Mouse (Mus musculus): Measurements from ENCODE around the gene Bcl2. TPM values are rescaled to one million over a fixed set of nuclear protein-coding genes. Genes with fewer than 3 reads are reported as not detected.

The Bcl2 gene
- polyA plus RNA-seq, 1 experiment from 2014 or later: 18.5 TPM

DNA sequence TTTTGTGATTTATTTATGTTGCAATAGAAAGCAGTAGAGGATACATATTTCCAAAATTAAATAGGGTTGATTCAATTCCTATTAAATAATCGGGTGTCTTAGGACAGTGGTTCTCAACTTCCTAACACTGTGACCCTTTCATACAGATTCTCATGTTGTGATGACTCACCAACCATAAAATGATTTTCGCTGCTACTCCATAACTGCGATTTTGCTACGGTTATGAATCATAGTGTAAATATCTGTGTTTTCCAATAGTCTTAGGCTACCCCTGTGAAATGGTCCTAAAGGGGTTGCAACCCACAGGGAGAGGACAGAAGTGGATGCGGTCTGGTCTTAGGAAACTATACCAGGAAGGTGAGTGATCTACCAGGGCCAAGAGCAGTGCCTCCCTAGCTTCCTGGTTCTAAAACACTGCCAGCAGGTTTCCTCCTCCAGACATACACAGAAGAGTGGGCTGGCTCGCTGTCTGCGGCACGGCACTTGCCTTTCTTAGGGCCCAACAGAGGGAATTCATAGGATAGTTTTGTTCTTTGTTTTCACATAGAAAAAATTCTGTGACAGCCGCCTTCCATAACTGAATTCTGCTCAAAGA lies 13.5 kb downstream of the Bcl2 start:
- Histone ChIP-seq H3K4me2 (ENCODE audit: low read depth, low read length) (no peak overlapping the region), H3K36me3 (ENCODE audit: control insufficient read depth, insufficient read depth, low read length) (no peaks in the 10 kb centered on the region), H3K9ac (ENCODE audit: low read length) (no peak overlapping the region), H3K9me3 (ENCODE audit: control insufficient read depth, low read length) (no peaks in the 10 kb centered on the region), H3K4me3 (ENCODE audit: low read length) (no peak overlapping the region), H3K27ac (ENCODE audit: low read length) (no peak overlapping the region), H3K27me3 (ENCODE audit: control insufficient read depth, insufficient read depth, low read depth, low read length) (no peaks in the 10 kb centered on the region), H3K4me1 (replicated peaks; ENCODE audit: control insufficient read depth, insufficient read depth, low read length) (peaks cover 6% of the 10 kb centered on the region; the same call in 1 of the 2 replicates)
- 85% methylated on average over 9 of the region's 9 CpGs for WGBS
- no peak for ATAC-seq (ENCODE audit: low read depth)

DNA sequence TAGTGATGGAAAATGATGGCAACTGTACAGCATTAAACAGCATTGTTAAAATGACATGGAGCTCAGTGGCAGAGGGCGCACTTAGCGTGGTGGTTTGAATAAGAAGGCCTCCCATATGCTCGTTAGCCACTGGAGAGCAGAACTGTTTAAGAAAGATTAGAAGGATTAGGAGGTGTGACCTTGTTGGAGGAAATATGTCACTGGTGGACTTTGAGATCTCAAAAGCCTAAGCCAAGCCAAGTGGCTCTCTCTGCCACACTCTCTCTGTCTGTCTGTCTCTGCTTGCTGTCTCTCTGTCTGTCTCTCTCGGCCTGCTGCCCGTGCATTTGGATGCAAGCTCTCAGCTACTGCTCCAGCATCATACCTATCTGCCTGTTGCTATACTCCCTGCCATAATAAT lies 17.6 kb downstream of the Bcl2 start:
- 82% methylated on average over 5 of the region's 5 CpGs for WGBS
- Histone ChIP-seq H3K4me1 (replicated peaks; ENCODE audit: control insufficient read depth, insufficient read depth, low read length) (no peaks in the 10 kb centered on the region), H3K27ac (ENCODE audit: low read length) (no peak overlapping the region), H3K4me3 (ENCODE audit: low read length) (no peak overlapping the region), H3K9me3 (ENCODE audit: control insufficient read depth, low read length) (no peaks in the 10 kb centered on the region), H3K36me3 (ENCODE audit: control insufficient read depth, insufficient read depth, low read length) (no peaks in the 10 kb centered on the region), H3K9ac (ENCODE audit: low read length) (no peak overlapping the region), H3K4me2 (ENCODE audit: low read depth, low read length) (no peak overlapping the region), H3K27me3 (ENCODE audit: control insufficient read depth, insufficient read depth, low read depth, low read length) (no peaks in the 10 kb centered on the region)
- ATAC-seq (ENCODE audit: low read depth): no peak

GRCm38 (mm10) chr1:106695649-106696048 lies 18.4 kb downstream of the Bcl2 start:
- no peaks in the 10 kb centered on the region for H3K27me3 ChIP-seq (ENCODE audit: control insufficient read depth, insufficient read depth, low read depth, low read length)
- H3K27ac ChIP-seq (ENCODE audit: low read length): no peak overlapping the region
- no peak overlapping the region for H3K4me2 ChIP-seq (ENCODE audit: low read depth, low read length)
- ATAC-seq (ENCODE audit: low read depth): no peak
- 81% methylated on average over 4 of the region's 4 CpGs for WGBS
- no peak overlapping the region for H3K9ac ChIP-seq (ENCODE audit: low read length)
- H3K36me3 ChIP-seq (ENCODE audit: control insufficient read depth, insufficient read depth, low read length): no peaks in the 10 kb centered on the region
- no peaks in the 10 kb centered on the region for H3K9me3 ChIP-seq (ENCODE audit: control insufficient read depth, low read length)
- no peaks in the 10 kb centered on the region for H3K4me1 ChIP-seq (replicated peaks; ENCODE audit: control insufficient read depth, insufficient read depth, low read length)
- H3K4me3 ChIP-seq (ENCODE audit: low read length): no peak overlapping the region

DNA sequence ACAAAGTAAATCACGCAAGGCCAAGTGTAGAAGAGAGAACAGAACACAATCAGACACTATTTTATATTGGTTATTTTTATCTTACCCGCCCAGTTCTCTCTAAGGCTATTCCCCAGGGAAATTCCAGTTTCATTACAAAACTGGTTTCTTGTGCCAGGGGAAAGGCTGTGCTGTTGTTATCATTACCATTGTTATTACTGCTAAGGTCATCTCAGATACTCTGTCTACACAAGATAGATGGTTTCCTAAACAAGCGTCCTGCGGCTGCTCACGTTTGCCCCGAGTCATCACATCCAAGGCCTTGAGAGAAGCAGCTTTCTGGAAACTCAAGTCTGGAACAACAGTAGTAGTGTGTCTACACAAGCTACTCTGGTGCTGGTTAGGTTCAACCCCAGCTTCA lies 19.8 kb downstream of the Bcl2 start:
- H3K36me3 ChIP-seq (ENCODE audit: control insufficient read depth, insufficient read depth, low read length): no peaks in the 10 kb centered on the region
- peak; percentile 41; the same call in 1 of the 2 replicates for ATAC-seq (ENCODE audit: low read depth)

GRCm38 (mm10) chr1:106692599-106692998 lies 21.5 kb downstream of the Bcl2 start:
- H3K4me3 ChIP-seq (ENCODE audit: low read length): no peak overlapping the region
- H3K9me3 ChIP-seq (ENCODE audit: control insufficient read depth, low read length): no peaks in the 10 kb centered on the region
- no peaks in the 10 kb centered on the region for H3K27me3 ChIP-seq (ENCODE audit: control insufficient read depth, insufficient read depth, low read depth, low read length)
- no peak overlapping the region for H3K9ac ChIP-seq (ENCODE audit: low read length)
- H3K4me2 ChIP-seq (ENCODE audit: low read depth, low read length): no peak overlapping the region
- no peaks in the 10 kb centered on the region for H3K36me3 ChIP-seq (ENCODE audit: control insufficient read depth, insufficient read depth, low read length)
- ATAC-seq (ENCODE audit: low read depth): no peak
- H3K27ac ChIP-seq (ENCODE audit: low read length): no peak overlapping the region
- H3K4me1 ChIP-seq (replicated peaks; ENCODE audit: control insufficient read depth, insufficient read depth, low read length): peaks cover 3% of the 10 kb centered on the region; the same call in 1 of the 2 replicates

More for the DNA sequence above, 19.8 kb downstream of the Bcl2 start:
- H3K9me3 ChIP-seq (ENCODE audit: control insufficient read depth, low read length): no peaks in the 10 kb centered on the region
- H3K4me2 ChIP-seq (ENCODE audit: low read depth, low read length): no peak overlapping the region
- no peak overlapping the region for H3K27ac ChIP-seq (ENCODE audit: low read length)
- no peak overlapping the region for H3K4me3 ChIP-seq (ENCODE audit: low read length)
- no peaks in the 10 kb centered on the region for H3K4me1 ChIP-seq (replicated peaks; ENCODE audit: control insufficient read depth, insufficient read depth, low read length)
- H3K9ac ChIP-seq (ENCODE audit: low read length): no peak overlapping the region
- WGBS: 64% methylated on average over 6 of the region's 6 CpGs
- no peaks in the 10 kb centered on the region for H3K27me3 ChIP-seq (ENCODE audit: control insufficient read depth, insufficient read depth, low read depth, low read length)

DNA sequence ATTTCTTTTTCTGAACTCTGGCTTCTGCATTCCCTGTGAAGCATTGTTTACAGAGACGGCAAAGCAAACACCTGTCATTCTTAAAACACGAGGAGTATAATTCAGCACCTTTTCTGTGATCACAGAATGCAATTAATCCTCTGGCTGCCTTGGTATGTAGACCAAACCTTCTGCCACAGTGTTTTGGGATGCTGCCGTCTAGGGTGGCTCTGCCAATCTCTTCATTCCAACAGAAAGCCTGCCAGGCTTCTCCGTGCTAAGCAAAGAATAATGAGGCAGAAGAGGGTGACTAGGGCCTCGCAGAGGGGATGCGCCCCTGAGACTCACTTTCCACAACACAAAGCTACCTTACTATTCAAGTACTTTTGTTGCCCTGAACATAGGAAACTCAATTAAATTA lies 23.2 kb downstream of the Bcl2 start:
- H3K4me3 ChIP-seq (ENCODE audit: low read length): no peak overlapping the region
- 64% methylated on average over 6 of the region's 6 CpGs for WGBS
- no peak overlapping the region for H3K27ac ChIP-seq (ENCODE audit: low read length)
- no peak for ATAC-seq (ENCODE audit: low read depth)
- no peaks in the 10 kb centered on the region for H3K36me3 ChIP-seq (ENCODE audit: control insufficient read depth, insufficient read depth, low read length)
- H3K9ac ChIP-seq (ENCODE audit: low read length): no peak overlapping the region
- no peaks in the 10 kb centered on the region for H3K9me3 ChIP-seq (ENCODE audit: control insufficient read depth, low read length)
- H3K4me2 ChIP-seq (ENCODE audit: low read depth, low read length): no peak overlapping the region
- H3K27me3 ChIP-seq (ENCODE audit: control insufficient read depth, insufficient read depth, low read depth, low read length): no peaks in the 10 kb centered on the region
- peaks cover 3% of the 10 kb centered on the region; the same call in 1 of the 2 replicates for H3K4me1 ChIP-seq (replicated peaks; ENCODE audit: control insufficient read depth, insufficient read depth, low read length)

DNA sequence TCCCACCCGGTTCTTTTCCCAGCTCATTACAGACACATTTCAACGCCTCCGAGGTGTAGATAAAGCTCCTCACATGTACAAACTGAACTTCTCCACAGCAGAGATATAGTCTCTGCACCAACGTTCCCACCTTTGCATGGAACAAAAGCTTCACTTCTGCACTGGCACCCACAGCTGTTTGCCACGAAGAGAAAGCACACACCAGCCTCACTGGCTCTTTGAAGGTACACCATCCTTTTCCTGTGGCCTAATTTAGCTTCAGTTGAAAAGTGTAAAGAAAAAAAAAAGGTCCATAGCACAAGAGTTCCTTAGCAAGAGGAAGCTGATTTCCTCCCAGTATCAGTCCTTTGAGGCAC lies 25.9 kb downstream of the Bcl2 start:
- peaks cover 3% of the 10 kb centered on the region; the same call in 1 of the 2 replicates for H3K4me1 ChIP-seq (replicated peaks; ENCODE audit: control insufficient read depth, insufficient read depth, low read length)
- no peak overlapping the region for H3K4me2 ChIP-seq (ENCODE audit: low read depth, low read length)
- ATAC-seq (ENCODE audit: low read depth): no peak
- H3K9me3 ChIP-seq (ENCODE audit: control insufficient read depth, low read length): no peaks in the 10 kb centered on the region
- H3K9ac ChIP-seq (ENCODE audit: low read length): no peak overlapping the region
- H3K4me3 ChIP-seq (ENCODE audit: low read length): no peak overlapping the region
- no peaks in the 10 kb centered on the region for H3K27me3 ChIP-seq (ENCODE audit: control insufficient read depth, insufficient read depth, low read depth, low read length)
- 64% methylated on average over 5 of the region's 5 CpGs for WGBS
- no peak overlapping the region for H3K27ac ChIP-seq (ENCODE audit: low read length)
- no peaks in the 10 kb centered on the region for H3K36me3 ChIP-seq (ENCODE audit: control insufficient read depth, insufficient read depth, low read length)

DNA sequence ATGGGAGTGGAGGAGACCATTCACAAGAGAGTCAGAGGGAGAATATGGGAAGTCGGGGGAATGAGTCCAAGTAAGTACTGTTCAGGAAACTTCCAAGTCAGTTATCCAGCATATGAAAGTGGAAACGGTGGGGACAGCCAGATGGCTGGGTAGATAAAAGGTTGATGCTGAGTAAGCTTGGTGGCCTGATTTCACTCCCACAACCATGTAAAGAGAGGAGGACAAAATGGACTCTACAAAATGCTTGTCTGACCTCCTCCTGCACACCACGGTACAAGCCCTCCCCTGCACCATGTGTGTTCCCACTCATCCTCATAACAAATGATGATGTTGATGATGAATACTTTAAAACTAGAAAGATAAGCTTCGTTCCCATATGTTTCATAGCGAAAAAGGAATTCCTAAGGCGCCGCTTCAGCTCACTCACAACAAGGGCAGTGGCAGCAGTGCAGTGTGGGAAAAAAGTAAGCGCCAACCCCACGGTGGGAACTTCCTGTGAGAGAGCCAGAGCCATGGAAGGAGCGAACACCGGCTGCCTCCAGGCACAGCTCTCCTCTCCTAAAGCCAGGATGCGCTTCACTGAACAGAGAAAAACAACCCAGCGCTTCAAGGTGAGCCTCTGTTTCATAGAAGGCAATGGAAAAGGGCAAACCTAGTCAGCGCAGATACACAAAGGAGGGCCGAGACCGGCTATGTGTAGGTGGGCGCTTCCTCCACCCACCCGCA lies 26.5 kb downstream of the Bcl2 start:
- Histone ChIP-seq H3K9ac (ENCODE audit: low read length) (no peak overlapping the region), H3K27me3 (ENCODE audit: control insufficient read depth, insufficient read depth, low read depth, low read length) (no peaks in the 10 kb centered on the region), H3K4me1 (replicated peaks; ENCODE audit: control insufficient read depth, insufficient read depth, low read length) (peaks cover 3% of the 10 kb centered on the region; the same call in 1 of the 2 replicates), H3K9me3 (ENCODE audit: control insufficient read depth, low read length) (no peaks in the 10 kb centered on the region), H3K4me3 (ENCODE audit: low read length) (no peak overlapping the region), H3K27ac (ENCODE audit: low read length) (no peak overlapping the region), H3K36me3 (ENCODE audit: control insufficient read depth, insufficient read depth, low read length) (no peaks in the 10 kb centered on the region), H3K4me2 (ENCODE audit: low read depth, low read length) (no peak overlapping the region)
- WGBS: 75% methylated on average over 18 of the region's 18 CpGs
- 0 out of 2 replicates have a peak, but pooled peaks have one; percentile 15 for ATAC-seq (ENCODE audit: low read depth)

DNA sequence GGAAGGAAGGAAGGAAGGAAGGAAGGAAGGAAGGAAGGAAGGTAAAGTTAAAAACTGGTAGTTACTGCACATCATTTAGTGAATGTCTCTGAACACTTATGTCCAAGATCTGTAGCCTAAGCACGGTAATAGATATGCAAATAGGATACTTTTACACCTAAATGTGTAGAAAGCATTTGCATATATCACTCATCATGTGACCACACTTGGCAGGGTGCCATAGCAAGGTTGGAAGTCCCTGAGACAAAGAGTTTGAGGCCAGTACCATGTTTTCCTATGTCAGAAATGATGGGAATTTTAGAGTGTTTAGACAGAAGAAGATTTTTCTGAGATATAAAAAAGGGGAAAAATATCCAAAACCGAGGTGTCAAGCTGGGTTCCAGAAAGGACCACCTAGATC lies 28.4 kb downstream of the Bcl2 start:
- Histone ChIP-seq H3K4me1 (replicated peaks; ENCODE audit: control insufficient read depth, insufficient read depth, low read length) (peaks cover 3% of the 10 kb centered on the region; the same call in 1 of the 2 replicates), H3K27ac (ENCODE audit: low read length) (no peak overlapping the region), H3K36me3 (ENCODE audit: control insufficient read depth, insufficient read depth, low read length) (no peaks in the 10 kb centered on the region), H3K9ac (ENCODE audit: low read length) (no peak overlapping the region), H3K4me2 (ENCODE audit: low read depth, low read length) (no peak overlapping the region), H3K27me3 (ENCODE audit: control insufficient read depth, insufficient read depth, low read depth, low read length) (no peaks in the 10 kb centered on the region), H3K9me3 (ENCODE audit: control insufficient read depth, low read length) (no peaks in the 10 kb centered on the region), H3K4me3 (ENCODE audit: low read length) (no peak overlapping the region)
- no peak for ATAC-seq (ENCODE audit: low read depth)
- WGBS: 70% methylated on average over 2 of the region's 2 CpGs

Measured in lung, embryonic 16.5 days (tissue).